Mouse (Mus musculus) cerebral cortex, adult 2 months (tissue): ENCODE results near the gene Ap4m1.

Experiments used
- WGBS: fragments of 180-500 bp; shearing (Covaris S2); methylation state at CpG from one replicate; pipeline ENCODE4 v1.1.7; 2018; 5-methylcytosine and 5-hydroxymethylcytosine counted together

The Ap4m1 gene

DNA sequence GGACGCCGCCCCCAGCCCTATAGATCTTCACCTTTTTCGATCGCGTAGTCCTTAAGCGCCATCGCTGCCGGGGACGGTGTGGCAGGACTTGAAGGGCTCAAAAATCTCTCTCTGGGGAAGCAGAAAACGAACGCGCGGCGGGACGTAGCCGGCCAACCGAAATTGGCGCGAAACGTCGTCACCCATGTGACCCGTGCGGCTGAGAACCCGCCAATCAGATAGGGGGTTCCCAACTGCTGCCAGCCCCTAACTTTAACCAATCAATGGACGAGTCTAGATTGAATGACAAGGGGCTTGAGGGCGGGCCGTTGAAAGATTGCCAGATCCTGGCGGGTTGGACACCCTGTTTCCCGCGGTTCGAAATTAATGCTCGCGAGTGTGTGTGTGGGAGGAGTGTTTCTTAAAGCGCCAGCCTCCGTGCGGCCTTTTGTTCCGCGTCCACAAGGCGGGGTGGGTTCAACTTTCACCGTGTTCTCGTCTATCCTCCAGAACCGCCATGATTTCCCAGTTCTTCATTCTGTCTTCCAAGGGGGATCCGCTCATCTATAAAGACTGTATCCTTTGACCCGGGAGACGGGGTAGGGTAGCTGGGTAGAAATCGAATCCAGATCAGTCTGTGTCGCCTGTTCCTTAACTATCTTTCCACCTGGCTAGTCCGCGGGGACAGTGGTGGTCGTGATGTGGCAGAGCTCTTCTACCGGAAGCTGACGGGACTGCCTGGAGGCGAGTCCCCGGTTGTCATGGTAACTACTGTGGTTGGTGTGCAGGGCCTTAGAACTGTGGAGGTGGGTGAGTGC, at the start of gene Ap4m1, which contains the start of gene Mcm7:
Ap4m1 (plus strand) TSS at position 308 of the 797 bp plus-strand sequence.
Mcm7 (minus strand) TSS at position 728 of the 797 bp plus-strand sequence.
- under 1% methylated on average over 54 of the region's 54 CpGs for WGBS

DNA sequence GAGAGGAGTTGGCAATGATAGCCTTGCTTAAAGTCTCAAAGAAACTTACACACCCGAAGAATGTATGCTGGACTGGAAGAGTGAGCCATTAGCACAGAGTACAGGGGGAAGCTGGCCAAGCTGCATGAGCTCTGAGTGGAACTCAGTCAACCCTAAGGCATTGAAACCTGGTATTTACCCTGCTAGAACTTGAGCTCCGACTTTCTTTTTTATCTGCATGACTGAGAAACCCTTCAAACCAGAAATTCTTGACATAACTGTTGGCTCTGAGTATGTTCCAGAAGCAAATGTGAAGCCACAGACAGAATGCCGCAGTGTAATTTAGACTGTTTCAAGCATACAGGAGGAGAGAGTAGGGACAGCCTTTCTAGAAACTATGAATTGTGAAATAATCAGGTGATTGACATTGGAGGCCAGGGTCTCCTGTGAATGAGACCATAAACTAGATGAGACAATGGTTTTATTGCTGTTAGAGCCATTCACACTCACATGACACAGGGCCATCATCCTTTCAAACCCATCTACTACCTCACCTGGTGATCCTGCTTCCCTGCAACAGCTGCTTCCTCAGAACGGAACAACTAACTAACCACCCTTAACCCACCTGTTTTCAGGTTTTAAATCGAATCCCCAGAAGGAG, 39.3 kb upstream of the Ap4m1 start:
- WGBS = 89% methylated on average over 5 of the region's 5 CpGs

DNA sequence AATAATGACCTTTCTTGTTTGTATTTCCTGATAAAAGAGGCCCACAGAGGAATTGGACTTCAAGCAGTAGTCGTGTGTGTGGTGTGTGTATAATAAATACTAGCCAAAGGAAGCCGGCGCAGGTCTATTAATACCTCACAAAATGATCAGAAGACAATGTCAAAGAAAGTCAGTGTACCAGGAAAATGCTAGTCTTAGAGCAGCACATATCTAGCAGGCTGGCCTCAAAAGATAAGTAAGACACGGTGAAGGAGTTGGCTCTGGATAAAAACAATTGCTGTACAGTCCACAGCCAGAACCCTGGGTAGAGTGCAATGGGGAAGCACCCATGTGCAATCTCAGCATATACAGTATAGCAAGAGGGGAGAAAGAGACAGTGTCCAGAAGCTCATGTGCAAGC, 34.5 kb upstream of the Ap4m1 start:
- 68% methylated on average over 4 of the region's 4 CpGs for WGBS

DNA sequence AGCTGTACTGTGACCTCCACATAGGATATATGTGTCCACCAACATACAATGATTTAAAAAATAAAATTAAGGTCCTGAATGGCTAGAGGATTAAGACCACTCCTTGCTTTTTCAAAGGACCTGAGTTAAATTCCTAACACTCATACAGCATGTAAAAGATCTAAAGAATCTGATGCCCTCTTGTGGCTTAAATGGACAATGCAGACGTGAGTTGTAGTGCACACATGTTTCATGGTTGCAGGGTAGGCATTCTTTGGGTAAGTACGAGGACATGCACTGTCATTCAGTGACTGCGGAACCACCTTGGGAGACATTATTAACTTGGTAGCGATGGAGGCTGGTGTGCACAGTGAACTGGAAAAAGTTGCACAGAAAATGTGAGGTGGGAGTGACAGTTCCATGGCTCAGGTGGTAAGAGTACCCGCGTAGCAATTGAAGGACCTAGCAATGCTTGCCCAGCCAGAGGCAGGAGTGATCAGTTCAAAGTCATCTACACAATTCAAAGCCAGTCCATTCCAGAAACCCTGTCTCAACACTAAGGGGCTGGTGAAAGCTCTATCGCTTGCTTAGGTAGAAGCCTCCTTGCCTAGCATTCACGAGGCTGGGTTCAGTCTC, 33.8 kb upstream of the Ap4m1 start:
- 61% methylated on average over 8 of the region's 8 CpGs for WGBS

DNA sequence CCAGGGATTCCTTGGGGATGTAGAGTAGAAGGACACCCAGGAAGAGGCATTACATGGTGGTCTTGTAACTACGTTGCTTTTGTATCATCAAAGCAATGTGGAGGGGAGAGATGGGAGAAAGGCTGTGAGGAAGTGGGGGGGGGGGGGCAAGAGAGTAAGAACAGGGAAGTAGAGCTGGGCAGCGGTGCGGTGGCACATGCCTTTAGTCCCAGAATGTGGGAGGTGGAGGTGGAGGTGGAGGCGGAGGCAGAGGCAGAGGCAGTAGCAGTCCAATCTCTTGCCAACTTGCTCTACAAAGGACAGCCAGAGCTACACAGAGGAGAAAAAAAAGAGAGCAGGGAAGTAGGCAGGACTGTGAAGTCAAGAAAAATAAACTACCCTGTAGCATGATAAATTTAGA, 33.2 kb upstream of the Ap4m1 start:
- whole genome bisulfite sequencing = 31% methylated on average over 4 of the region's 4 CpGs

DNA sequence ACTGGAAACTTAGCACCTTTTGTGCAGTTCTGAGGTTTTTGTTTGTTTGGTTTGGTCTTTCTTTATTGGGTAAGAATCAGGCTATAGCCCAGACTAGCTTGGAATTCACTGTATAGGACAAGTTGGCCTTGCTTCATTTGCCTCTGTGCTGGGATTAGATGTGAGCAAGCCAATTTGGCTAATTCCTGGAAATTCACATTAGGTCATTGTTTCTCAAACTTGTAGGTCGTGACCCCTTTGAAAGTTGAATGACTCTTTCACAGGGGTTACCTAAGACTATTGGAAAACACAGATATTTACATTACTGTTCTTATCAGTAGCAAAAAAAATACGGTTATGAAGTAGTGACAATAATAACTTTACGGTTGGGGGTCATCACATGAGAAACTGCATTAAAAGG, 17.4 kb upstream of the Ap4m1 start:
- 83% methylated on average over 3 of the region's 3 CpGs for WGBS

DNA sequence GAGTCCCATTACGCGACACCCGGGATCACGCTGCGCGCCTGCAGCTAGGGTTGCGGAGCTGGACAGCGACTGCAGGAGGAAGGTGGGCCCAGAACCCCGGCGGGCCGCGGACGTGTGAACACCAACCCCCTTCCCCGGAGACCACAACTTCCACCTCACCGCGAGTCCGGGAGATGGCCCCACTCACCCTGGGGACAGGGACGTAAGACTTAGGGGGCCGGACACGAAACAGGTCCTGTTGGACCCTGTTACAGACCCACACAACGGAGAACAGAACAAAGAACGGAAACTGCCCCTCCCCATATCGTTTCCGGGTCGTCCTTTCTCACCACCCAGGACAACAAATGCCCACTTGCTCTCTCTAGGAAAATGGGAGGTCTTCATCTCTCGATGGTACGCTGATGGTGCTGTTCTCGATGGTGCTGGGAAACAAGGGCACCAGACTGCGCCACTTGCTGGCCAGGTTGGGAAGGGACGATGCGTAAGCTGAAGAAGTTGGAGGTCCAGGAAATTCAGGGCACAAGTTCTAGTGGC, 16.3 kb upstream of the Ap4m1 start, which contains the start of gene Zfp113:
Zfp113 (minus strand) TSS at position 302 of the 534 bp plus-strand sequence.
- under 1% methylated on average over 31 of the region's 31 CpGs for WGBS

DNA sequence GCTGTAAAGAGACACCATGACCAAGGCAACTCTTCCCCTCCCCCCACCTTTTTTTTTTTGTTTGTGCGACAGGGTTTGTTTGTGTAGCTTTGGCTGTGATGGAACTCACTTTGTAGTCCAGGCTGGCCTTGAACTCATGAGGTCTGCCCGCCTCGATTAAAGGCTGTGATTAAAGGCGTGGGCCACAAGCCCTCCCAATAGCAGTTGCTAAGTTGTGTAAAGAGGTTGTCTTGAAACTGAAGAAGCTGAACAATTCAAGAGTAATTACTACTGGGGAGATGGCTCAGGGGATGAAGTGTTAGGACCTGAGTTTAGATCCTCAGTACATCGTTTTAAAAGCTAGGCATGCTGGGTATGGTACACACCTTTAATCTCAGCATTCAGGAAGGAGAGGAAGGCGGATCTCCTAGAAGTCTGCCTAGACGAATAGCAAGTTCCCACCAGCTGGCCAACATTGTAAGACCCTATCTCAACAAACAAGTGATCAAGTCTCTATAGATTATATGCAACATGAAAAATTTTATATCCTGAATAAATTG, 11.5 kb upstream of the Ap4m1 start:
- WGBS = 58% methylated on average over 7 of the region's 7 CpGs

DNA sequence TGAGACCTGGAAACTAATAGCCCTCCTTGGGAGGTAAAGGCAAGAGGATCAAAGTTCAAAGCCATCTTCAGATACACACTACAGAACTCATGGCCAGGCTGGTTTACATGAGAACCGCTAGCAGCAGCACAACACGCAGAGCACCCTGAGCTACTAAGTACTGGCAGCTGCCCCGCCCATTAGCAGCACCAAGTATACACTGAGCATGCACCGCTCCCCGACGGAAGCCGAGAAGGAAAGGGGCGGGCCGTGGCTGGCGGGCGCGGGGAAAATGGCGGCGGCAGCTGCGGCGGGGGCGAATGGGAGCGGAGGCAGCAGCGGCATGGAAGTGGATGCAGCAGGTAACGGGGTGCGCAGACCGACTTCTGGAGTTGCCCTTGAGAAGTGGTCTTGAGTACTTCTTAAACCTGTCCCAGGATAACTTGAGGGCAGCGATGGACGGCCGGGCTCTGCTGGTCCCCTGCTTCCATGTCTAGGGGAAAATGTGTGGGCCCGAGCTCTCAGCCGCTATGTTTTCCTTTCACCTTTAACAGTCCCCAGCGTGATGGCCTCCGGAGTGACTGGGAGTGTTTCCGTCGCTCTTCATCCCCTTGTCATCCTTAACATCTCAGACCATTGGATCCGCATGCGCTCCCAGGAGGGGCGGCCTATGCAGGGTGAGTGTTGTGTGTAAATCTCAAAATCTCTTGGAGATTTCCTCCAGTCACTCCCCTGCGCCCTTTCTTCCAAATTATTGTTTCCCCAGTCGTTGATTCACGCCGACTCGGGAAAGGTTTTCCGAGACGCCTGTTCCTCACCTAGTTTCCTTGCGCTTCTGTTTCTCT, 10.7 kb upstream of the Ap4m1 start, which contains the start of gene Cops6:
Cops6 (plus strand) TSS at position 230 of the 824 bp plus-strand sequence.
- under 1% methylated on average over 42 of the region's 42 CpGs for WGBS

DNA sequence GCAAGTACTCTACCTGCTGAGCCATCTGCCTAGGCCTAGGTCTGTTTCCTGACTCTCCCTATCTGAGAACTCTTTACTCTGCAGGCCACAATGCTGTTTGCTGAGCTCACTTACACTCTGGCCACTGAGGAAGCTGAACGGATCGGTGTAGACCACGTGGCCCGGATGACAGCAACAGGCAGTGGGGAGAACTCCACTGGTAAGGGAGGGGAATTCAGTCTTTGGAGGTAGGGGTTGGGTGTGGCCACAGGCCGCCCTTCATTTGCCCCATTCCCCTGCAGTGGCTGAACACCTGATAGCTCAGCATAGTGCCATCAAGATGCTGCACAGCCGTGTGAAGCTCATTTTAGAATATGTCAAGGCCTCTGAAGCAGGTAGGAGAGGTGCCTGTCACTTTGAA, 8.8 kb upstream of the Ap4m1 start:
- WGBS = 65% methylated on average over 6 of the region's 6 CpGs

DNA sequence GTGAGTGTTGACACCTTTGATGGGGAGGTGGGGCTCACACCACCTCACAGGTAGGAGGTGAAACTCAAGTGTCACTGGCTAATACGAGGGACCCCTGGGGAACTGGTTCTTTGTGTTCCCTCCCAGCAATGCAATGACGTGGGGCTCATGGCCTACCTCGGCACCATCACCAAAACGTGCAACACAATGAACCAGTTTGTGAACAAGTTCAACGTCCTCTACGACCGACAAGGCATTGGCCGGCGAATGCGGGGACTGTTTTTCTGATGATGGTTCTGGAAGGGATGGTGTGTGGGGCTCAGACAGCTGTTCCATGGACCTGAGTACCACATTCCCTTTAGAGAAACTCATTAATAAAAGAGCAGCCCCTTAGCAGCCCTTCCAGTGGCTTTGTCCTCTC, 8.2 kb upstream of the Ap4m1 start:
- 60% methylated on average over 10 of the region's 10 CpGs for WGBS

DNA sequence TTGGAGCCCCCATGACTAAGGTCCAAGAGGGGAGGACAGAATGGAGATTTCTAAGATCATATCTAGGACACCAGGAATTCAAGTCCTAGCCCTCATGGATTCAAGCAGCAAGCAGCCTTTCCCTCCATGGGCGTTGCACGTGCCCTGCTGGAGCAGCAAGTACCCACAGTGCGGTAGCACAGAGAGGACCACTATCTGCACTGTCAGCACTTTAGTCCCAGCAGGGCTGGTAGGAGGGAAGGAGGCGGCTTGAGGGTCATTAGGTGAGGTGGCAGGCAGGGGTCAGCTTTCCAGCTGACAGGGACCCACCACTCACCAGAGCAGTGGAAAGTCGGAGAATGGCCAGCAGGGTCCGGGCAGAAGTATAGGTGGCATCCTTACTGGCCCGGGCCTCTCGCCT, 6.2 kb upstream of the Ap4m1 start:
- 78% methylated on average over 8 of the region's 8 CpGs for WGBS

DNA sequence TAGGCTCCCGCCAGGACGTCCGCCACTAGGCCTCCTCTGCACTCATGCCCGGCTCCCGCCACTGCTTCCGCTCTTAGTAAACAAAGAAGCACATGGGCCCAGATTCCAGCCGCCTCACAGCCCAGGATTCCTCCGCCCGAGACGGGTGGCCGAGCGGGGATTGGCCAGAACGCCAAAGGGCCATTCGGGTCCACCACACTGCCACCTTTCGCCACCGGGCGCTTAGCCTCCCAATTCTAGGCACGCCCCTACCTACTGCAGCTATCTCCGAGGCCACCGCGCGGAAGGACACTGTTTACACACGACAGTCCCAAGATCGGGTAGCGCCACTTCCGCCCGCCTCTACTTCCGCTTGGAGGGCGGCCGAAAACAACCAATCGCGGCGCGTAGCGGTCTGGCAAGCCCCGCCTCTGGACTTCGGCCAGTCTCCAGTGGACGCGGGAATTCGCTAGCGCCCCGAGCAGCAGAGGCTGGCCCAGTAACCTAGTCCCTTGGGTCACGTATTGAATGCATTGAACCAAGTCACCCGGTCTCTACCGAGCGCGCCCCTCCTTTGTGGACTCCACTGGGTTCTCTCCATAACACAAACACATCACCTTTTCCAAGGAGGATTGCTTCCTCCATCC, 753 bp upstream of the Ap4m1 start:
- WGBS = under 1% methylated on average over 47 of the region's 47 CpGs

DNA sequence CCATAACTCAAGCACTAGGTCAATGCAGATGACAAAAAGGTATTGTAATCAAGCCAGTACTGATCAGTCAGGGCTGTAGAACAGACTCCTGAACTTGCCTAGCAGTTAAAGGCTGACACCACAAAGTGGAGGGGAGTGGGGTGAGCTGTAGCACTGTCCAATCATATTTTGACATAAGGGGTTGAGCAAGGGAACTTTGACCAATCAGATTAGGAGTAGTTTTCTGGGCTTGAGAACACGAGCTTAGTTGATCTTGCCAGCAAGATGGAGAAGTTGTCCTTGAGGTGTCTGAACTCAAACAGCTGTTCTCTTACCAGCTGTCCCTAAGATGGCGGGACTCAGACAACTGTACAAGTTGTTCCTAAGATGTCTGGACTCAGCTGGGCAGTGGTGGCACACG, 1.4 kb downstream of the Ap4m1 start:
- 81% methylated on average over 3 of the region's 3 CpGs for WGBS

DNA sequence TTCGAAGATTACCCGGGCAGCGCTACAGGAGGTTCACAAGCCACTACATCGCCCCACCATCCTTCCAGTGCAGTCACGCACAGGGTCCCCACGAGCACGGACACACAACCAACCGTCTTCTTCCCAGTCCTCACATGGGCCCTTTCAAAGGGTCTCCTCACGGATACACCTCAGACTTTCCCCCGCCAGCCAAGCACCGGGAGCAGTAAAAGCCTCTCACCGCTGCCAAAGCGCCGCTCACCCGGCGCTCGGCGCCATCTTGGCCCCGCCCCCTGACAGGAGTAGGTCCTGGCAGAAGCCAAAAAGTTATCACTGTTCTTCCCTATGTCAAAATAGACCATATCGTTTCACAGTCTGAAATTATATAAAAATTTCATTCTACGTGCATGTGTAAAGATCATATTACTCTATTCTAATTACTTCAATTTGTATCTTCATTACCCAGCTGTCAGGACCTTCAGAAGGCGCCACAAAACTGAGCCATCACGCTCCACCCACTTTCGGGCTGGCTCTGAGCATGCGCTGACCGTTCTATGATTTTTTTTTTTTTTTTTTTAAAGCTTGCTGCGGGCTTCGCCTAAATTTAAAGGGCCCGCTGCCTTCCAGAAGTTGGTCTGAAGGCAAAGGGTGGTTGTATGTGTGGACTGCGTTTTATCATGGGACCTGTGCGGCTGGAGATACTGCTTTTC, 15.3 kb downstream of the Ap4m1 start, which contains the start of the genes Taf6 and Cnpy4:
Taf6 (minus strand) TSS at position 502 of the 689 bp plus-strand sequence.
Cnpy4 (plus strand) TSS at position 536 of the 689 bp plus-strand sequence.
- WGBS = under 1% methylated on average over 31 of the region's 31 CpGs

DNA sequence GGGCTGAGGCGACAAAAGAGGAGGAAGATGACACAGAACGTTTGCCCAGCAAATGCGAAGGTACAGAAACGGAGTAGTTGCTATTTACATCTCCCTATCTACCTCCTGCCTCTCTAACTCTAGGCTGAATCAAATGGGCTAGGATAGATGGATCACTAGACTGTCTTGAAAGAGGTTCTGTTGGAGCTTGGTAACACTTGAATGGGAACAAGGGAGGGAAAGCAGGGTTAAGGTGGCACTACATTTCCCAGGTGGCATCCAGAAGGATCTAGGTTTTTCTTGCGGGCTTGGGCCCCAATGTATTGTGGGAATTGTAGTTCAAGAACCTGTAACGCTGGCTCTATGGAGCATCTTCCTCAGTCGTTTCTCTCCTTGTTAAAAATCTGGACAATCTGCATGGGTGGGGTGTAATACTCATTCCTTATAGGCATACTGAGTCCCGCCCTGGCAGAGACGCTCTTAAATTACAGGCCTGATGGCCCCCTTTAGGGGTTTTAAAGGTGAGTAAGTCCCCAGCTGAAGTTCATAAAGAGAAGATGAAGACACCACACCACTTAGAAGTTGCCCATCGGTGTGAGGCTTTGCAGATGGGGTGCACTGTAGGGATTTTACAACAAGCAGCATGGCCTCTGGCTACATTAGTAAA, 16.0 kb downstream of the Ap4m1 start:
- WGBS = under 1% methylated on average over 10 of the region's 10 CpGs

DNA sequence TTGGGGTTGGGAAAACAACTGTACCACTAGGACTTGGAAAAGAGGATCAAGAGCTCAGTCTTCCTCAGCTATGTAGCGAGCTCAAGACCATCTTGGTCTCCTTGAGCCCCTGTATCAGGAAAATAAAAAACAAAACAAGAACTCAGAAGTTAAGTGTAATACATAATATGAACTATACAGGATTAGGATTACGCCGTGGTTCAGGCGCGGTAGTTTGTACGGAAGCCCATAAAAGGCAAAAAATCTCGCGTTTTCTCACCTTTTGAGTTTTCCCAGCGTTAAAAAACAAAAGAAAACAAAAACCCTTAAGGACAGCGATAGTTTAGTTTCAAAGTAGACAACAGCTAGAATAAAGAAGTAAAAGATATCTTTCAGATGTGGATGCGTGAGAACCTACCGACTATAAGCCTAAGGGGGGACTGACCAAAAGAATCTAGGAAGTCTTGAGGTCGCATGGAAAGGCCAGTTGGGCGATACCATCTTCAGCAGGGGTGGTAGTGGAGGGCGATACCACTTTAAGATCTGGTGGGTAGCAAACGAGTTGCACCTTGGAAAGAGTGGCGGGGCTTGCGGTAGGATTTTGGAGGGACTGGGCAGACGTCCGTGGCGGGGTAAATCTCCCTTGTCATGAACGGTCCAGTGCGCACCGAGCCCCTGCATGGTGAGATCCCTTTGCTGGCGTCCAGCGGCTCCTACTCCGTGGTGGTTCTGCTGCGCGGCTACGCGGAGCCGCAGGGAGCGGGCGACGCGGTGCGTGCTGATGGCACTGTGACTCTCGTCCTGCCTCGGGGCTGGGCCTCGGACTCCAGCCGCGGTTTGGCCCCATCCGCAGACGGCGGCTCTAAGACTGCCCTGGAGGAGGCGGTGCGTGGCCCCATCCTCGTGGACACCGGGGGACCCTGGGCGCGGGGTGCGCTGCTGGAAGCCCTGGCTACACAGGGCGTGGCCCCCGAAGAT, 22.2 kb downstream of the Ap4m1 start, which contains the start of gene Mblac1:
Mblac1 (plus strand) TSS at position 544 of the 957 bp plus-strand sequence.
- WGBS = 4% methylated on average over 54 of the region's 54 CpGs

DNA sequence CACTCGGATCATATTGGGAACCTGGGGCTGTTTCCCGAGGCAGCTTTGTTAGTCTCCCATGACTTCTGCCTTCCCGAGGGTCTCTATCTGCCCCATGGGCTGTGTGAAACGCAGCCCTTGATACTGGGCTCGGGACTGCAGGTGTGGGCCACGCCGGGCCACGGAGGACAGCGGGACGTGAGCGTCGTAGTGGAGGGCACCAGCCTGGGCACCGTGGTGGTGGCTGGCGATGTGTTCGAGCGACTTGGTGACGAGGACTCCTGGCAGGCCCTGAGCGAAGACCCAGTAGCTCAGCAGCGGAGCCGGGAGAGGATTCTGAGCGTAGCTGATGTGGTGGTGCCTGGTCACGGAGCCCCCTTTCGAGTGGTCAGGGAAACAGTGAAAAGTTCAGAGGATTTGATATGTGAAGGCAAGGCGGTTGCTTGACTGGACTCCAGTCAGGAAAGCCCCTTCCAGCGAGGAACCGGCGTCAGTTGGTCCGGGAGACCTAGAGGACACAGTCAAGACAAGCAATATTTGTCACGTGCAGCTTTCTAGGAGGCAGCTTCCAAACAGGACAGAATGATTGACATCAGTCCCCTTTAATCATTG, 23.0 kb downstream of the Ap4m1 start:
- under 1% methylated on average over 29 of the region's 29 CpGs for WGBS
